Mouse (Mus musculus) limb, embryonic 10.5 days (tissue): ENCODE data around the gene Helz. TPM values are rescaled to one million over a fixed set of nuclear protein-coding genes. Genes with fewer than 3 reads are reported as not detected.

Experiments used
- DNase-seq: peaks from one replicate; pipeline ENCODE4 v3.0.0-alpha.2; 2017; ENCODE audit warnings: low spot score
- H3K27ac ChIP-seq: fragments of 300-500 bp; sonication (generic); 2 replicates; pipeline ENCODE4 v1.5.1; 2016; ENCODE audit warnings: mild to moderate bottlenecking
- H3K27me3 ChIP-seq: fragments of 300-500 bp; sonication (generic); 2 replicates; pipeline ENCODE4 v1.6.1; 2016; ENCODE audit warnings: low read depth, mild to moderate bottlenecking; ENCODE audit not compliant: poor library complexity, severe bottlenecking
- H3K36me3 ChIP-seq: fragments of 300-500 bp; sonication (generic); 2 replicates; pipeline ENCODE4 v1.6.1; 2016; ENCODE audit warnings: mild to moderate bottlenecking, moderate library complexity
- H3K4me1 ChIP-seq: fragments of 300-500 bp; sonication (generic); 2 replicates; pipeline ENCODE4 v1.6.1; 2016
- H3K4me3 ChIP-seq: fragments of 300-500 bp; sonication (generic); 2 replicates; pipeline ENCODE4 v1.5.1; 2016; ENCODE audit warnings: mild to moderate bottlenecking, moderate library complexity
- H3K9me3 ChIP-seq: fragments of 300-500 bp; sonication (generic); replicated peaks from 2 replicates; pipeline ENCODE4 v1.6.1; 2016; ENCODE audit warnings: mild to moderate bottlenecking
- WGBS: fragments of 180-500 bp; shearing (Covaris S2); methylation state at CpG from one replicate; pipeline ENCODE4 v1.1.7; 2016; 5-methylcytosine and 5-hydroxymethylcytosine counted together
- polyA plus RNA-seq: library from polyadenylated mRNA; unstranded; fragments of >200 nt; fragmentation: Nextera tagmentation; extraction: Ambion mirVana; gene quantifications from 2 replicates; pipeline ENCODE4 v1.2.1, GENCODE M21; 2016

Gene Helz
- polyA plus RNA-seq, 1 experiment from 2014 or later = 24.8 TPM

- H3K9me3 ChIP-seq = no peaks in the 10 kb centered on the region
- H3K36me3 ChIP-seq = peaks cover 89% of the 10 kb centered on the region
- DNase-seq = no peak
- no peaks in the 10 kb centered on the region for H3K27me3 ChIP-seq
- H3K4me1 ChIP-seq = no peaks in the 10 kb centered on the region
- WGBS = 90% methylated on average over 3 of the region's 3 CpGs
- no peak overlapping the region for H3K4me3 ChIP-seq
- H3K27ac ChIP-seq = no peak overlapping the region
Measured at GRCm38 (mm10) chr11:107647330-107647729, 99.6 kb downstream of the Helz start.

GRCm38 (mm10) chr11:107648668-107649067, 100.9 kb downstream of the Helz start:
- no peak for DNase-seq
- no peaks in the 10 kb centered on the region for H3K27me3 ChIP-seq
- no peaks in the 10 kb centered on the region for H3K9me3 ChIP-seq
- no peak overlapping the region for H3K27ac ChIP-seq
- H3K4me3 ChIP-seq = no peak overlapping the region
- H3K36me3 ChIP-seq = peaks cover 88% of the 10 kb centered on the region
- WGBS = 95% methylated on average over 4 of the region's 4 CpGs
- H3K4me1 ChIP-seq = no peaks in the 10 kb centered on the region

- Histone ChIP-seq H3K9me3 (no peaks in the 10 kb centered on the region), H3K27ac (no peak overlapping the region), H3K4me3 (no peak overlapping the region), H3K36me3 (peaks cover 80% of the 10 kb centered on the region), H3K4me1 (no peaks in the 10 kb centered on the region), H3K27me3 (no peaks in the 10 kb centered on the region)
- no peak for DNase-seq
- 95% methylated on average over 14 of the region's 14 CpGs for WGBS
Measured at GRCm38 (mm10) chr11:107649458-107649857, 101.7 kb downstream of the Helz start.

DNA sequence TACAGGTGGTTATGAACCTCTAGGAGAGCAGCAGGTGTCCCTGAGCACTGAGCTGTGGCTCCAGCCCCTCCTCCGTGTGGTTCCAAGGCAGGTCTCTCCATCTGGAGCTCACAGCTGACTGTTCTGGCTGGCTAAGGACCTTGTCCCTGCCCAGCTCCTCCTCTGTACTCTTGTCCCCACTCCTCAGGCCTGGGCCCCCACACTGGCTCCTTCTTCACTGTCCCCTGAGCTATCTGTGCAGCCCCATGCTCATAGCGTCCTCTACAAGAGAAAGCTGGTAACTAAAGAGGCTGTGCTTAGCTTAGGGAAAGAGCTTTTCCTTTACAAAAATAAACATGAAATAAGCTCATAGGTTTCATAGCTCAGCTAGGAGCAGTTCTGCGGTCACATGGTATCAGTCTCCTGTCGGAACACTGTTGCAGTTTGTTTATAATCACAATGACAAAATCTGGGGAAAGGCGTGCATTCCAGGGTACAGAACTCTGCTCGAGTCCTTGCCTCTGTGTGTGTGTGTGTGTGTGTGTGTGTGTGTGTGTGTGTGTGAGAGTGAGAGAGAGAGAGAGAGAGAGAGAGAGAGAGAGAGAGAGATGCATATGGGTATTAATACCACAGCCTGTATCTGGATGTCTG, 102.8 kb downstream of the Helz start:
- no peaks in the 10 kb centered on the region for H3K4me1 ChIP-seq
- peaks cover 78% of the 10 kb centered on the region for H3K36me3 ChIP-seq
- H3K27me3 ChIP-seq = no peaks in the 10 kb centered on the region
- H3K4me3 ChIP-seq = no peak overlapping the region
- no peak overlapping the region for H3K27ac ChIP-seq
- H3K9me3 ChIP-seq = no peaks in the 10 kb centered on the region
- DNase-seq = no peak
- WGBS = 91% methylated on average over 6 of the region's 6 CpGs

DNA sequence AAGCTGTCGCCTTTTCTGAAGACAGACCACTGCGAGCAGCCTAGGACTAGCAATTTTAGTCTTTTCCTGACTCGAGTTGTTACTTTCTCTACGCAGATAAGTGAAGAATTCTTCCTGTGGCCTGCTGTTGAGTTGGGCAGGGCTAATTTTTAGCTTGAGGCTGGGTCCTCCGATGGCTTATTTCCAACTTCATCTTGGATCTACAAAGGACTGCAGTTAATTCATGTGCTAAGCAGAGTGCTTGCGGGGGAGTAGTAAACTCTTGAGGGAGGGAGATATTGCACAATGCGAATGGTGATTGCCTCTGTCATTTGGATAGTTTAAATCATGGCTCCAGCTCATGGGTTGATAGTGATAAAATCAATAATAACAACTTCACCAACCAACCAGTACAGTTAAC, 103.7 kb downstream of the Helz start:
- no peaks in the 10 kb centered on the region for H3K27me3 ChIP-seq
- no peaks in the 10 kb centered on the region for H3K4me1 ChIP-seq
- DNase-seq = no peak
- 94% methylated on average over 7 of the region's 7 CpGs for WGBS
- no peak overlapping the region for H3K27ac ChIP-seq
- no peak overlapping the region for H3K4me3 ChIP-seq
- H3K9me3 ChIP-seq = no peaks in the 10 kb centered on the region
- peaks cover 76% of the 10 kb centered on the region for H3K36me3 ChIP-seq

- DNase-seq = no peak
- no peaks in the 10 kb centered on the region for H3K9me3 ChIP-seq
- no peaks in the 10 kb centered on the region for H3K27me3 ChIP-seq
- no peak overlapping the region for H3K4me3 ChIP-seq
- H3K27ac ChIP-seq = no peak overlapping the region
- 85% methylated on average over 8 of the region's 8 CpGs for WGBS
- H3K36me3 ChIP-seq = peaks cover 76% of the 10 kb centered on the region
- no peaks in the 10 kb centered on the region for H3K4me1 ChIP-seq
Measured at GRCm38 (mm10) chr11:107652137-107652536, 104.4 kb downstream of the Helz start.

- peaks cover 73% of the 10 kb centered on the region for H3K36me3 ChIP-seq
- WGBS = 81% methylated on average over 4 of the region's 4 CpGs
Measured at GRCm38 (mm10) chr11:107655538-107655937, 107.8 kb downstream of the Helz start.

GRCm38 (mm10) chr11:107657117-107657516, 109.4 kb downstream of the Helz start:
- Histone ChIP-seq H3K27ac (no peak overlapping the region), H3K4me3 (no peak overlapping the region), H3K27me3 (no peaks in the 10 kb centered on the region), H3K4me1 (no peaks in the 10 kb centered on the region), H3K36me3 (peaks cover 73% of the 10 kb centered on the region), H3K9me3 (no peaks in the 10 kb centered on the region)
- no peak for DNase-seq
- WGBS = 84% methylated on average over 5 of the region's 5 CpGs

More at GRCm38 (mm10) chr11:107655538-107655937, 107.8 kb downstream of the Helz start:
- no peak for DNase-seq
- H3K9me3 ChIP-seq = no peaks in the 10 kb centered on the region
- H3K4me3 ChIP-seq = no peak overlapping the region
- H3K27me3 ChIP-seq = no peaks in the 10 kb centered on the region
- H3K27ac ChIP-seq = no peak overlapping the region
- no peaks in the 10 kb centered on the region for H3K4me1 ChIP-seq

- Histone ChIP-seq H3K27ac (no peak overlapping the region), H3K4me1 (no peaks in the 10 kb centered on the region), H3K36me3 (peaks cover 93% of the 10 kb centered on the region), H3K9me3 (no peaks in the 10 kb centered on the region), H3K27me3 (no peaks in the 10 kb centered on the region), H3K4me3 (no peak overlapping the region)
- WGBS = 94% methylated on average over 4 of the region's 4 CpGs
- no peak for DNase-seq
Measured at GRCm38 (mm10) chr11:107660452-107660851, 112.7 kb downstream of the Helz start.

DNA sequence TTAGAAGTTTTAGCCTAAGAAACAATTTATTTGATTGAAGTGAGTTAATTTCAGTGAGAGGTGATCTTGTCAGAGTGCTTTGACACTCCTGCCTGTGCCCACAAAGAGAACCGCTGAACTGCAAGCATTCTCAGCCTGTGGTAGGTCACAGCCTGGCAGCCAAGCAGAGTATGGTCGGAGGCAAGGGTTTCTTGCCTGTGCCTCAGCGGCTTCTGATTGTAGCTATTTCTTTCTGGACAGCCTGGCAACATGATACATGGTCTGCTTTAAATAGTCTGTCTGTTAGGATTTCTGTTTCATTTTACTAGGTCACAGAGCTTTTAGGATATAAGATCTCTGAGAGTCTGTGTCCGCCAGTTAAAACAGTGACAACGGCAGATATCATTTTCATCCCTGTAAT, 114.9 kb downstream of the Helz start:
- DNase-seq = no peak
- Histone ChIP-seq H3K36me3 (peaks cover 95% of the 10 kb centered on the region), H3K4me3 (no peak overlapping the region), H3K27ac (no peak overlapping the region), H3K9me3 (no peaks in the 10 kb centered on the region), H3K4me1 (no peaks in the 10 kb centered on the region), H3K27me3 (no peaks in the 10 kb centered on the region)
- 96% methylated on average over 5 of the region's 5 CpGs for WGBS

DNA sequence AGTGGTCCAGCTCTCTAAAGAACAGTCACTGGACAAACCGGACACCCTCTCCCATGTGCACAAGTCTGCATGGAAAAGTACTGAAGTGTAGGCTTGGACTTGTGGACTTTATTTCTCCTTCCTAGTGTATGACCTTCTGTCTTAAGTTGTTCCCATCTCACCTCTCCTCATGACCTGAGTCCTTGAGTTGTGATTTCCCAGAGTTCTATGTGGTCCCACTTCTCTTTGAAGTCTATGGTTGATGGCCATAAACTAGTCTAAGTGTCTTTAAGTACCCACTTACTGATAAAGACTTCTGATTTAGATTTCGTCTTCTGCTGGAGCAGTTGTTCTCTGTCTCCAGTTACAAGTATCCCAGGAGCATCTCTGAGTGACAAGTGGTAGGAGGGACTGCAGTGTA, 119.8 kb downstream of the Helz start:
- H3K4me1 ChIP-seq = peaks cover 5% of the 10 kb centered on the region; the same call in 1 of the 2 replicates
- no peak overlapping the region for H3K27ac ChIP-seq
- peaks cover 97% of the 10 kb centered on the region for H3K36me3 ChIP-seq
- 67% methylated on average over 2 of the region's 2 CpGs for WGBS
- H3K9me3 ChIP-seq = no peaks in the 10 kb centered on the region
- H3K27me3 ChIP-seq = no peaks in the 10 kb centered on the region
- no peak for DNase-seq
- no peak overlapping the region for H3K4me3 ChIP-seq

DNA sequence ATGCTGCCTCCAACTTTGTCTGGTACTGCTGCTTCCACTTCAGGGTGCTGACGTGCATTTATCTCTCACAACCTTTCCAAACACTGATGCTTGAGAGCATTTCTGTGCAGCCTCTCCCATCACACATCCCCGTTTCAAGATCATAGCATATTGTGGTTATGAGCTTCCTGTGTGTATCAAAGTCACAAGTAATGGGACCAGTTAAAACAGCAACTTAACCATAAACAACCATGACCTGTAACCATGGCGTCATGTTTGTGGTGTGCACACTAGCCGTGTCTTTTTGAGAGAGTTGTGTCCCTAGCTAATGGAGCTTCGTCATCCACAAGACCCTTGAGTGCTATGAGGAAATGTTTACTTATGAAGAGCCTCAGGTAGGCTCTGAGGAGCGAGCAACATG, 120.5 kb downstream of the Helz start:
- peaks cover 5% of the 10 kb centered on the region; the same call in 1 of the 2 replicates for H3K4me1 ChIP-seq
- DNase-seq = no peak
- H3K36me3 ChIP-seq = peaks cover 97% of the 10 kb centered on the region
- no peaks in the 10 kb centered on the region for H3K9me3 ChIP-seq
- H3K27me3 ChIP-seq = no peaks in the 10 kb centered on the region
- WGBS = 91% methylated on average over 6 of the region's 6 CpGs
- no peak overlapping the region for H3K4me3 ChIP-seq
- no peak overlapping the region for H3K27ac ChIP-seq

- H3K4me1 ChIP-seq = peaks cover 5% of the 10 kb centered on the region; the same call in 1 of the 2 replicates
- H3K4me3 ChIP-seq = no peak overlapping the region
- 67% methylated on average over 4 of the region's 4 CpGs for WGBS
- no peaks in the 10 kb centered on the region for H3K27me3 ChIP-seq
- peaks cover 97% of the 10 kb centered on the region for H3K36me3 ChIP-seq
- DNase-seq = no peak
- H3K27ac ChIP-seq = no peak overlapping the region
- no peaks in the 10 kb centered on the region for H3K9me3 ChIP-seq
Measured at GRCm38 (mm10) chr11:107668977-107669376, 121.2 kb downstream of the Helz start.

- WGBS = 86% methylated on average over 5 of the region's 5 CpGs
- no peaks in the 10 kb centered on the region for H3K9me3 ChIP-seq
- peaks cover 80% of the 10 kb centered on the region for H3K36me3 ChIP-seq
- H3K4me1 ChIP-seq = no peaks in the 10 kb centered on the region
- no peak overlapping the region for H3K27ac ChIP-seq
- H3K27me3 ChIP-seq = no peaks in the 10 kb centered on the region
- H3K4me3 ChIP-seq = no peak overlapping the region
- no peak for DNase-seq
Measured at GRCm38 (mm10) chr11:107674006-107674405, 126.3 kb downstream of the Helz start.
